Mouse (Mus musculus): ENCODE measurements around the gene Kmt2a. TPM values are rescaled to one million over a fixed set of nuclear protein-coding genes. Genes with fewer than 3 reads are reported as not detected.

Gene Kmt2a
- polyA plus RNA-seq, 1 experiment from 2014 or later = 14.6 TPM

- Histone ChIP-seq H3K4me1 (peaks cover 15% of the 10 kb centered on the region), H3K4me3 (replicated peaks) (no peak overlapping the region), H3K27me3 (no peaks in the 10 kb centered on the region), H3K4me2 (no peak overlapping the region), H3K27ac (no peak overlapping the region), H3K9me3 (replicated peaks) (no peaks in the 10 kb centered on the region), H3K9ac (no peak overlapping the region), H3K36me3 (peaks cover 74% of the 10 kb centered on the region)
- WGBS = 43% methylated on average over 5 of the region's 5 CpGs
- ATAC-seq (replicated peaks; ENCODE audit: low FRiP score) = no peak
These were observed 74.0 kb downstream of the Kmt2a start for GRCm38 (mm10) chr9:44807141-44807540.

DNA sequence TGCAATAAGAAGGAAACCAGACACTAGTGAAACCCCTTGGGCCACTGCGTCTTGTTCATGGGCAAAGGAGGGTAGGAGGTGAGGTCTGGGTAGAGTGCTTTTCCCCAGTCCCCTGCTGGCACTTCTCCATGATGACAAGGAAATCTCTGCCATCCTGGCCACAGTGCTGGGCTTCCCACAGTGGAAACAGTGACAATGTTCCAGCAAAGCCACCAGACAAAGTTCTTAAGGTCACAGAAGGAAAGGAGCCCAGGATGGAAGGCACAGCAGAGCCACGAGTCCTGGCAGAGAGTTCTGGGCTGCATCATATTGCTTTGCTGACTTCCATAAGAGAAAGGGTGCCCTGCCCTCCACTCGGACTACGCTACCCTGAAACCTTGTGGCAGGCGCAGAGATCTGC, 75.6 kb downstream of the Kmt2a start:
- ATAC-seq (replicated peaks; ENCODE audit: low FRiP score) = no peak
- peaks cover 59% of the 10 kb centered on the region for H3K36me3 ChIP-seq

DNA sequence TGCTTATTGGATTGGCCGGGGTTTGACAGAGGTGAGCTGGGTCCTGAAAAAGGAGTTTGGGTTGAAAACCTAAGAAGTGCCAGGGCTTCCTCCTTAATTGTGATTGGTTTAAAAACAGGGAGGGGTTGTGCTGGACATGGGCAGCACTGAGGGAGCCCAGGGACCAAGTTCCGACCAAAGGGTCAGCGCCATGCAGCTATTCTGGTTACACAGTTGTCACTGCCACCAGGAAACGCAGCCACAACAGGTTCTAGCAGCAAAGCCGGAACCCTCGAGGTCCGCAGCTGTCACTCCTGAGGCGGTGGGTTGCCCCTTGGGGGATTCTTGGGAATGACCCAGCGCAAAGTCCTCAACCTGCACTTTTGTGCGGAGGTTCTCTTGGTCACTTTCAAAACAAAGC, 76.4 kb downstream of the Kmt2a start:
- peaks cover 51% of the 10 kb centered on the region for H3K36me3 ChIP-seq

More for the DNA sequence above, 75.6 kb downstream of the Kmt2a start:
- Histone ChIP-seq H3K27ac (no peak overlapping the region), H3K4me1 (peaks cover 21% of the 10 kb centered on the region), H3K9me3 (replicated peaks) (no peaks in the 10 kb centered on the region), H3K9ac (no peak overlapping the region), H3K4me3 (replicated peaks) (no peak overlapping the region), H3K27me3 (no peaks in the 10 kb centered on the region), H3K4me2 (no peak overlapping the region)
- WGBS = 90% methylated on average over 5 of the region's 5 CpGs

GRCm38 (mm10) chr9:44802808-44803450, 78.2 kb downstream of the Kmt2a start, which contains the start of gene Ttc36:
TSS of gene Ttc36 (minus strand) at chr9:44803072.
- 0 out of 2 replicates have a peak within 1 kb of the TSS, but pooled peaks have one; percentile 6 for H3K4me3 ChIP-seq (replicated peaks)
- peak within 1 kb of the TSS; percentile 14 for H3K4me2 ChIP-seq
- peaks cover 6% of the 10 kb centered on the region for H3K27me3 ChIP-seq
- 0 out of 2 replicates have a peak within 1 kb of the TSS, but pooled peaks have one; percentile 12 for H3K9ac ChIP-seq
- H3K36me3 ChIP-seq = peaks cover 33% of the 10 kb centered on the region
- 45% methylated on average over 4 of the region's 4 CpGs for WGBS
- H3K27ac ChIP-seq = peak within 1 kb of the TSS; percentile 88
- peak; percentile 81 for ATAC-seq (replicated peaks; ENCODE audit: low FRiP score)
- peaks cover 41% of the 10 kb centered on the region for H3K4me1 ChIP-seq
- no peaks in the 10 kb centered on the region for H3K9me3 ChIP-seq (replicated peaks)

More for the DNA sequence above, 76.4 kb downstream of the Kmt2a start:
- no peak overlapping the region for H3K27ac ChIP-seq
- H3K4me3 ChIP-seq (replicated peaks) = no peak overlapping the region
- H3K9ac ChIP-seq = no peak overlapping the region
- peaks cover 30% of the 10 kb centered on the region for H3K4me1 ChIP-seq
- no peaks in the 10 kb centered on the region for H3K9me3 ChIP-seq (replicated peaks)
- H3K27me3 ChIP-seq = no peaks in the 10 kb centered on the region
- ATAC-seq (replicated peaks; ENCODE audit: low FRiP score) = no peak
- no peak overlapping the region for H3K4me2 ChIP-seq
- WGBS = 87% methylated on average over 10 of the region's 10 CpGs

DNA sequence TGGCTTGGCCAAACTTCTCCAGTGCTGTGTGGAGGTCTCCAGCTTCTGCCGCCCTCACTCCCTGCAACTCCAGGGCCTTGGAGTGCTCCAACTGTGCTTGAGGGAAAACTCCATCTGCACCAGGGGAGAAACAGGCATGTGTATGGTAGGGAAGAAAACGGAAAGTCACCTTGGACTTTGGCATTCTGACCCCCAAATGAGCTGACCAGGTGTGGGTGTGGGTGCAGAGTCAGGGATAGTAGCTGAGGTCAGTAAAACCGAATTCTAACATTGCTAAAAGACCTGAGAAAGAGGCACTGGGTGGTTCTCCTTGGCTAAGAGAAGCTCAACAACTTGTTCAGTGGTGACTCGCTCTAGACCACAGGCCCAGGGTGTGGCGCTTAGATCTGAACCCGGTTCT, 79.4 kb downstream of the Kmt2a start:
- Histone ChIP-seq H3K4me3 (replicated peaks) (0 out of 2 replicates have a peak overlapping the region, but pooled peaks have one; percentile 6), H3K9me3 (replicated peaks) (no peaks in the 10 kb centered on the region), H3K9ac (no peak overlapping the region), H3K27me3 (peaks cover 8% of the 10 kb centered on the region), H3K36me3 (peaks cover 21% of the 10 kb centered on the region), H3K27ac (peak overlapping the region; percentile 88; the same call in 1 of the 2 replicates), H3K4me1 (peaks cover 41% of the 10 kb centered on the region), H3K4me2 (peak overlapping the region; percentile 14)
- ATAC-seq (replicated peaks; ENCODE audit: low FRiP score) = no peak
- 79% methylated on average over 6 of the region's 6 CpGs for WGBS

- no peak for ATAC-seq (replicated peaks; ENCODE audit: low FRiP score)
- peak overlapping the region; percentile 63 for H3K4me3 ChIP-seq (replicated peaks)
- peaks cover 41% of the 10 kb centered on the region for H3K4me1 ChIP-seq
- H3K9ac ChIP-seq = peak overlapping the region; percentile 62
- peak overlapping the region; percentile 91 for H3K27ac ChIP-seq
- H3K27me3 ChIP-seq = peaks cover 8% of the 10 kb centered on the region
- no peaks in the 10 kb centered on the region for H3K9me3 ChIP-seq (replicated peaks)
- H3K36me3 ChIP-seq = peaks cover 5% of the 10 kb centered on the region
- H3K4me2 ChIP-seq = peak overlapping the region; percentile 93
- WGBS = 26% methylated on average over 9 of the region's 9 CpGs
These were observed 81.2 kb downstream of the Kmt2a start for GRCm38 (mm10) chr9:44799958-44800324.

GRCm38 (mm10) chr9:44799102-44799957, 81.8 kb downstream of the Kmt2a start, which contains the start of gene Tmem25:
TSS of gene Tmem25 (minus strand) at chr9:44799307.
- peak within 1 kb of the TSS; percentile 62 for H3K9ac ChIP-seq
- H3K4me3 ChIP-seq (replicated peaks) = peak within 1 kb of the TSS; percentile 63
- H3K36me3 ChIP-seq = no peaks in the 10 kb centered on the region
- H3K27me3 ChIP-seq = peaks cover 8% of the 10 kb centered on the region
- peak within 1 kb of the TSS; percentile 93 for H3K4me2 ChIP-seq
- no peaks in the 10 kb centered on the region for H3K9me3 ChIP-seq (replicated peaks)
- ATAC-seq (replicated peaks; ENCODE audit: low FRiP score) = peak; percentile 93
- H3K4me1 ChIP-seq = peaks cover 41% of the 10 kb centered on the region
- WGBS = under 1% methylated on average over 75 of the region's 75 CpGs
- H3K27ac ChIP-seq = peak within 1 kb of the TSS; percentile 91

- Histone ChIP-seq H3K4me1 (peaks cover 35% of the 10 kb centered on the region), H3K27me3 (peaks cover 8% of the 10 kb centered on the region), H3K4me2 (peak overlapping the region; percentile 93), H3K9ac (no peak overlapping the region), H3K4me3 (replicated peaks) (peak overlapping the region; percentile 63), H3K36me3 (no peaks in the 10 kb centered on the region), H3K27ac (no peak overlapping the region), H3K9me3 (replicated peaks) (no peaks in the 10 kb centered on the region)
- whole genome bisulfite sequencing = 43% methylated on average over 7 of the region's 7 CpGs
- ATAC-seq (replicated peaks; ENCODE audit: low FRiP score) = no peak
These were observed 82.8 kb downstream of the Kmt2a start for GRCm38 (mm10) chr9:44798298-44798697.

DNA sequence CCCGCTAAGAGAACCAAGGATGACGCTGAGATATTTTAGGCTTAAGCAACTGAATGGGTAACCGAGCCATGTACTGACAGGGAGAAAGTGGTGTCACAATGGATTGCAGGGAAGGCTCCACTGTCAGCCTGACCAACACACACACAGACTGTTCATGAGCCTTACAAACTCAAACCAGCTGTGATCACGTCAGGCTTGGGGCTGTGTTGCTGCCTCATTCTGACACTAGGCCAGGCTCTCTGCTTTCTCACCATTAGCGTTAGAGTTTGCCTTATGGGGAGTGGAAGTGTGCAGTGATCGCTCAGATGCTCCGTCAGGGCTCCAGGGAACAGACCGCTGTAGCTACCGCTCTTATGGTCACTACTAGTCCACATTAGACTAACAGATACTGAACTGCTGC, 88.3 kb downstream of the Kmt2a start:
- WGBS = 86% methylated on average over 9 of the region's 9 CpGs
- Histone ChIP-seq H3K4me2 (no peak overlapping the region), H3K9ac (no peak overlapping the region), H3K36me3 (peaks cover 50% of the 10 kb centered on the region), H3K27me3 (peaks cover under 1% of the 10 kb centered on the region), H3K27ac (no peak overlapping the region), H3K9me3 (replicated peaks) (no peaks in the 10 kb centered on the region), H3K4me3 (replicated peaks) (no peak overlapping the region), H3K4me1 (no peaks in the 10 kb centered on the region)
- ATAC-seq (replicated peaks; ENCODE audit: low FRiP score) = no peak

- H3K4me2 ChIP-seq = peak overlapping the region; percentile 66
- peak; percentile 98 for ATAC-seq (replicated peaks; ENCODE audit: low FRiP score)
- H3K27ac ChIP-seq = peak overlapping the region; percentile 88
- H3K9me3 ChIP-seq (replicated peaks) = no peaks in the 10 kb centered on the region; the same call in 1 of the 2 replicates
- H3K4me3 ChIP-seq (replicated peaks) = peak overlapping the region; percentile 68
- peak overlapping the region; percentile 83 for H3K9ac ChIP-seq
- peaks cover 28% of the 10 kb centered on the region for H3K36me3 ChIP-seq
- under 1% methylated on average over 41 of the region's 41 CpGs for WGBS
- no peaks in the 10 kb centered on the region for H3K27me3 ChIP-seq
- peaks cover 6% of the 10 kb centered on the region for H3K4me1 ChIP-seq
These were observed 108.1 kb downstream of the Kmt2a start for GRCm38 (mm10) chr9:44772750-44773651.

DNA sequence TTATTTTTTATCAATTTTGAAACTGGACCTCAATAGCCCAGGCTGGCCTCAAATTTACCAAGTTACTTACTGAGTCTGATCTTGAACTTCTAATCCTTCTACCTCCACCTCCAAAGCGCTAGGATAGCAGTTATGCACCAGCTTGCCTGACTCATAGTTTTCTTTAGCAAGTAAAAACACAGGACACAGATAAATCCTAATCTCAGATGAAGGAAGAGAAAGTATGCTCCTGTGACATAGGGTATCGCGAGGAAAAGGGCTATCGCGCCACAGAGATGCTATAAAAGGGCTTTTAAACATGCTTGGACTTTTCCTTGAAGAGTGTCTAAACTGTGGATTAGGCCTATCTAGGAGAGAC, 108.7 kb downstream of the Kmt2a start:
- Histone ChIP-seq H3K27me3 (no peaks in the 10 kb centered on the region), H3K27ac (peak overlapping the region; percentile 57; the same call in 1 of the 2 replicates), H3K4me3 (replicated peaks) (peak overlapping the region; percentile 68; the same call in 1 of the 2 replicates), H3K36me3 (peaks cover 26% of the 10 kb centered on the region), H3K9me3 (replicated peaks) (no peaks in the 10 kb centered on the region; the same call in 1 of the 2 replicates), H3K4me1 (peaks cover 6% of the 10 kb centered on the region), H3K9ac (no peak overlapping the region), H3K4me2 (no peak overlapping the region)
- no peak for ATAC-seq (replicated peaks; ENCODE audit: low FRiP score)
- 21% methylated on average over 5 of the region's 5 CpGs for WGBS
